Mouse (Mus musculus) liver, postnatal 0 days (tissue): Measurements from ENCODE around the gene 1700023F06Rik.

Experiments
- CTCF ChIP-seq: sonication (generic); IDR thresholded peaks from 2 replicates; pipeline ENCODE4 v1.5.1; 2016; ENCODE audit warnings: antibody characterized with exemption, low read depth
- EP300 ChIP-seq: IDR thresholded peaks from 2 replicates; pipeline ENCODE4 v1.6.1; 2016; ENCODE audit warnings: antibody characterized with exemption, low read depth, mild to moderate bottlenecking

DNA sequence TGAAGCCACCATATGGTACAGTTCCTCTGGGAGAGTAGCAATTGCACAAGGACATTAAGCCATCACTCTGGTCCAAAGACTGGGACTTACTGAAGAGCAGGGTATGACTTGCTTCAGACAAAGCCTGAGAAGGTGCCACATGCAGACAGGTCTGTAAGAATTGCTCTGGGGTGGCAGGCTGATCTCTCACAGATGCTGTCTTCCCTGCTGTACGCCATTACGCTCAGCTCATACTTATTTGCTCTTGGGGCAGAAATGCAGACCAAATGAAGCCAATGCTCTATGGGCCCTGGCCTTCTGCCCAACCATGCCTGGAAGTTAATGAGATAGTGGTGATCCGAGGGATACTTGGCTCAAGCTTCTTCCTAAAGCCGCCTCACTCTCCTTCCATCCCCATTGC, 36.5 kb upstream of the 1700023F06Rik start:
- no peak for TF ChIP-seq CTCF
- no peak for TF ChIP-seq EP300
